Mouse (Mus musculus): ENCODE results near the gene Hist2h3c2. TPM values are rescaled to one million over a fixed set of nuclear protein-coding genes. Genes with fewer than 3 reads are reported as not detected.

The Hist2h3c2 gene
- polyA plus RNA-seq, 2 experiments: 14.6 to 91.6 TPM

GRCm38 (mm10) chr3:96263558-96264403 lies 24.9 kb upstream of the Hist2h3c2 start:
- WGBS (ENCODE audit: insufficient replicate concordance): 4% methylated on average over 27 of the region's 27 CpGs
- peak overlapping the region; percentile 86 for H3K4me2 ChIP-seq (ENCODE audit: low read depth)
- H3K4me3 ChIP-seq (ENCODE audit: insufficient read depth in 1 of 2, low read depth in 2 of 2, low read length in 2 of 2): peak overlapping the region; percentile 54 to 63
- ATAC-seq (ENCODE audit: insufficient read depth) (no peak), DNase-seq (ENCODE audit: low read depth in 3 of 3, low spot score in 3 of 3) (no peak)
- no peaks in the 10 kb centered on the region for H3K9me3 ChIP-seq (ENCODE audit: control insufficient read depth, low read length)
- peaks cover 37 to 44% of the 10 kb centered on the region in 2 experiments for H3K4me1 ChIP-seq (replicated peaks; ENCODE audit: control insufficient read depth in 2 of 2, insufficient read depth in 2 of 2, low read length in 1 of 2)
- no peaks in the 10 kb centered on the region for H3K27me3 ChIP-seq (ENCODE audit: control insufficient read depth, insufficient read depth, low read length)
- H3K36me3 ChIP-seq (replicated peaks; ENCODE audit: control insufficient read depth, insufficient read depth, low read depth): no peaks in the 10 kb centered on the region
- no peak for TF ChIP-seq EP300 (IDR thresholded peaks at IDR 0.05; ENCODE audit: low read depth)
- TF ChIP-seq CTCF (IDR thresholded peaks at IDR 0.05; ENCODE audit: low read depth): 0 out of 2 replicates have a peak, but pooled peaks have one; percentile 0
- H3K27ac ChIP-seq: peak overlapping the region; percentile 100
- peak overlapping the region; percentile 100 for H3K9ac ChIP-seq (replicated peaks)

- Histone ChIP-seq H3K9ac (replicated peaks) (peak within 1 kb of the TSS; percentile 100), H3K4me3 (ENCODE audit: insufficient read depth in 1 of 2, low read depth in 2 of 2, low read length in 2 of 2) (peak within 1 kb of the TSS; percentile 54 to 63), H3K4me2 (ENCODE audit: low read depth) (peak within 1 kb of the TSS; percentile 86), H3K27ac (peak within 1 kb of the TSS; percentile 100), H3K27me3 (ENCODE audit: control insufficient read depth, insufficient read depth, low read length) (no peaks in the 10 kb centered on the region), H3K36me3 (replicated peaks; ENCODE audit: control insufficient read depth, insufficient read depth, low read depth) (no peaks in the 10 kb centered on the region), H3K4me1 (replicated peaks; ENCODE audit: control insufficient read depth in 2 of 2, insufficient read depth in 2 of 2, low read length in 1 of 2) (peaks cover 36 to 42% of the 10 kb centered on the region in 2 experiments), H3K9me3 (ENCODE audit: control insufficient read depth, low read length) (no peaks in the 10 kb centered on the region)
- TF ChIP-seq CTCF (IDR thresholded peaks at IDR 0.05; ENCODE audit: low read depth) (peak; percentile 47; the same call in 1 of the 2 replicates), EP300 (IDR thresholded peaks at IDR 0.05; ENCODE audit: low read depth) (peak; percentile 93)
- under 1% methylated on average over 40 of the region's 40 CpGs for WGBS (ENCODE audit: insufficient replicate concordance)
- ATAC-seq (ENCODE audit: insufficient read depth) (peak; percentile 87), DNase-seq (ENCODE audit: low read depth in 3 of 3, low spot score in 3 of 3) (peak; percentile 94 to 95 (median 95))
Measured at GRCm38 (mm10) chr3:96262979-96263550, 24.1 kb upstream of the Hist2h3c2 start, which contains the start of gene Hist2h4. TSS of gene Hist2h4 (minus strand) at chr3:96263311.

- no peaks in the 10 kb centered on the region for H3K9me3 ChIP-seq (ENCODE audit: control insufficient read depth, low read length)
- TF ChIP-seq CTCF (IDR thresholded peaks at IDR 0.05; ENCODE audit: low read depth) (no peak), EP300 (IDR thresholded peaks at IDR 0.05; ENCODE audit: low read depth) (no peak)
- peak overlapping the region; percentile 54 to 63 for H3K4me3 ChIP-seq (ENCODE audit: insufficient read depth in 1 of 2, low read depth in 2 of 2, low read length in 2 of 2)
- peak; percentile 70 for ATAC-seq (ENCODE audit: insufficient read depth)
- H3K4me2 ChIP-seq (ENCODE audit: low read depth): peak overlapping the region; percentile 86
- H3K4me1 ChIP-seq (replicated peaks; ENCODE audit: control insufficient read depth in 2 of 2, insufficient read depth in 2 of 2, low read length in 1 of 2): peaks cover 29 to 36% of the 10 kb centered on the region in 2 experiments
- no peaks in the 10 kb centered on the region for H3K36me3 ChIP-seq (replicated peaks; ENCODE audit: control insufficient read depth, insufficient read depth, low read depth)
- peak; percentile 85 to 88 (median 87) for DNase-seq (ENCODE audit: low read depth in 3 of 3, low spot score in 3 of 3)
- peak overlapping the region; percentile 100 for H3K9ac ChIP-seq (replicated peaks)
- peak overlapping the region; percentile 100 for H3K27ac ChIP-seq
- H3K27me3 ChIP-seq (ENCODE audit: control insufficient read depth, insufficient read depth, low read length): no peaks in the 10 kb centered on the region
- WGBS (ENCODE audit: insufficient replicate concordance): under 1% methylated on average over 19 of the region's 19 CpGs
Measured at GRCm38 (mm10) chr3:96262216-96262875, 23.4 kb upstream of the Hist2h3c2 start.

GRCm38 (mm10) chr3:96261623-96262022 lies 22.7 kb upstream of the Hist2h3c2 start:
- Histone ChIP-seq H3K27me3 (ENCODE audit: control insufficient read depth, insufficient read depth, low read length) (no peaks in the 10 kb centered on the region), H3K9me3 (ENCODE audit: control insufficient read depth, low read length) (no peaks in the 10 kb centered on the region), H3K36me3 (replicated peaks; ENCODE audit: control insufficient read depth, insufficient read depth, low read depth) (no peaks in the 10 kb centered on the region), H3K4me3 (ENCODE audit: insufficient read depth in 1 of 2, low read depth in 2 of 2, low read length in 2 of 2) (peak overlapping the region; percentile 54 to 63), H3K4me2 (ENCODE audit: low read depth) (peak overlapping the region; percentile 86), H3K4me1 (replicated peaks; ENCODE audit: control insufficient read depth in 2 of 2, insufficient read depth in 2 of 2, low read length in 1 of 2) (peaks cover 29 to 31% of the 10 kb centered on the region in 2 experiments), H3K27ac (peak overlapping the region; percentile 100), H3K9ac (replicated peaks) (peak overlapping the region; percentile 100)
- 52% methylated on average over 3 of the region's 3 CpGs for WGBS (ENCODE audit: insufficient replicate concordance)
- ATAC-seq (ENCODE audit: insufficient read depth) (no peak), DNase-seq (ENCODE audit: low read depth in 3 of 3, low spot score in 3 of 3) (no peak)
- no peak for TF ChIP-seq EP300 (IDR thresholded peaks at IDR 0.05; ENCODE audit: low read depth)
- TF ChIP-seq CTCF (IDR thresholded peaks at IDR 0.05; ENCODE audit: low read depth): no peak

Measured in liver, embryonic 14.5 days (tissue).